Mouse (Mus musculus) thymus, adult 2 months (tissue): Measurements from ENCODE around the gene Nxph4.

Experiments
- CTCF ChIP-seq: fragments of 200-500 bp; IDR thresholded peaks from 2 replicates; pipeline ENCODE4 v1.5.1; 2012; ENCODE audit warnings: mild to moderate bottlenecking, control low read depth, low read length, moderate library complexity, borderline replicate concordance; ENCODE audit not compliant: control insufficient read depth, poor library complexity, insufficient read depth; ENCODE audit errors: extremely low read depth
- POLR2A ChIP-seq: fragments of 200-500 bp; IDR thresholded peaks from 2 replicates; pipeline ENCODE4 v1.6.1; 2012; ENCODE audit warnings: mild to moderate bottlenecking, low read length, control low read depth, moderate library complexity; ENCODE audit not compliant: control insufficient read depth, poor library complexity, insufficient read depth; ENCODE audit errors: extremely low read depth

DNA sequence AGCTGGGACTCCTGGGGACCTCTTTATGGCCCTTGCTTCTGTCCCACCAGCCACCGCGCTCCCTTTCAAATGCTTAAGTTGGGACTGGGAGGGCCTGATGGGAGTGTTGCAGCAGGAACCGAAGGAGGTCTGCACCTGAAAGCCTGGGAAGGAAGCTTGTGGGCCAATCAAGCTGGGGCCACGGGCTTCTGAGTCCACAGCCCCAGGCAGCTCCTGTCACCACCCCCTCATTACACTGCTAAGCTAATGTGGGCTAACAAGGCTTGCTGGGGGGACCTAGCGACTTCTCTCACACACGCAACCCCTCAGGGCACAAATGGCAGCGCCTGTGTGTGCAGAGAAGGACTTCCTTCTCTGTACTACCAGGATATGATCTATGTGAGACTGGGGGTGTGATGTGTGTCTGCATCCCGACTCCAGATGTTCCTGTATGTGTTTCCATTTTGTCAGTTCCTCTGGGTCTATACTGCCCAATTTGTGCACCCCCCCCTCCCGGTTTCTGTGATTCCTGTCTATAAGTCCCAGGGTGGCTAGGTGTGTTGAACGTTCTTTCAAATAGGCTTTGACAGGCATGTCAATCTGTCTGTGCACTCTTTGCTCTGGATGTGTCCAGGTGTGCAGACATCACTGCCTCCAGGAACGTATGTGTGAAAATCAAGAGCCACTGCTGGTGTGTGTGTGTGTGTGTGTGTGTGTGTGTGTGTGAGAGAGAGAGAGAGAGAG lies 23.3 kb downstream of the Nxph4 start:
- TF ChIP-seq CTCF (no peak), POLR2A (no peak)
